Mouse (Mus musculus): ENCODE measurements around the gene Cemip.

The Cemip gene

DNA sequence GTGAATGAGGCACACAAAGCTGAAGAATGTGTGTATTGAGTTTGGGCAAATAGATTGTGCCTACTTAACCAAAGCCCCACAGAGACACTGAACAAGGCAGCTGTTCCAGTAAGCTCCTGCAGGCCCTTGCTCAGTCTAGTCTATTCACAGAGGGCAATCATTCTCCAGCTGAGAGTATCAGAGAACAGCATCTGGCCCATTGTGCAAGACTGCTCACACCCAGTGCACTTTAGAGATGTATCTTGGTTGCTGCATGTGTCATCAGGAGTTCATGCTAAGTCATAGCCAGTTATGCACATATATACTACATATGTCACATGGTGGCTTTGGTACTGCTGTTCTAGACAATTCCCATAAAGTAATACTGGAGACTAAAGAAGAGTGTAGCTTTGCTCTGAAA lies 66.9 kb downstream of the Cemip start:
- no peak for TF ChIP-seq GATA4 (IDR thresholded peaks at IDR 0.05; ENCODE audit: insufficient replicate concordance, low read length)

DNA sequence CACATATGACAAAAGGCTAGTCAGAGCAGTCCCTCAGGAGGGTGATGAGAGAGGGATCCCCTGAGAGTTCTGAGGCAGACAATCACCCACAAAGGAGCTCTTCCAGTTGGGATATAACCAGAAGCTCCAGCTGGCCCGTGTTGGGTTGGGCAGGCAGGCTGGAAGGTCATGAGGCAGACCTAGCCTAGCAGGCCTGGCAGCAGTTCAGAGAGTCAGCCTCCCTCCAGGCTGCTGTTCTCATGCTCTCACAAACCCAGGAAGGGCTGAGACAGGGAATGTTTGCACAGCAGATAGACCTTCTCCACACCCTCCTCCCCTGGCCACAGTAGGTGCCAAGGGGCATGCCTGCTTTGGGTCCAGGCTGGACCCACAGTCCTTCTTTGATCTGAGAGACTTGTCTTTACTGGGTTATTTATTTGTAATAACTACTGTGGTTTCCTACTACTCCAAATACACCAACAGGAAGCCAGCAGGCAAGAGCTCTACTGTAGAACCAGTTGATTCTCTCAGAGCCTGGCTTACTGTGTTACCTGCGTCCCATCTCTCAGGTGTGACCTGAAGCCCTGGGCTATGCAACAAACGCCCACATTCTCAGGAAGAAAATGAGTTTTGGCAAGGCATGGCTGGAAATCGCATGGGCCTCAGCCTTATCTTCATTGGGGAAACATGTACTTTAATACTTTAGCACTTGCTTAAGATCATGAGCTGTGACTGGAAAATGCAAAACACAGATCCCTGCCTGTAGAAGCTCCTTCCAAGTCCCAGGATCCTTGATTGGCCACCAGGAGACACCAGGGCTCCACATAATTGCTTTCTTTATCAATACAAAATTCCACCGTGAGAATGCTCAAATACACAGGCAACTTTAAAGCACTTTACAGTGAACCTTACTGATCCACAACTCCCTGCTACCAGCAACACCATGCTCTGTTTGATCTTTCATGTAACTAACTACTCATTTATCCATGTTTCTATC lies 67.7 kb downstream of the Cemip start:
- TF ChIP-seq GATA4 (IDR thresholded peaks at IDR 0.05; ENCODE audit: insufficient replicate concordance, low read length), result no peak

DNA sequence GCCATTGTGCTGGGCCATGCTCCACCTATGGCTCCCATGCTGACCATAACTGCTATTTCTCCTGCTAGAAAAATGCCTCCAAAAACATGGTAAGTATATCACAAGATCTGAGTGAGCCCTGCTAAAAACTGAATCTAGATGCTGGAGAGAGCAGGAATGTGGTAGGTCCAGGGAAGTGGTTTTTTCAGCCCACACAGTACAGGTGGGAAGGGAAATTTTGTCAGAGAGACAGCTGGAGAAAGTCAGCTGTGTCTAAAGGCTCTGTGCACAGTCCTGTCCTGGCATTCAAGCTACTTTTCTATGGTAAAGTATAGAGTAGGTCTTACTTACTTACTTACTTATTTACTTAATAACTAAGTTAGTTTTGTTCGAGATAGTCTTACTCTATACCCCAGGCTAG lies 71.3 kb downstream of the Cemip start:
- TF ChIP-seq GATA4 (IDR thresholded peaks at IDR 0.05; ENCODE audit: insufficient replicate concordance, low read length), result no peak

DNA sequence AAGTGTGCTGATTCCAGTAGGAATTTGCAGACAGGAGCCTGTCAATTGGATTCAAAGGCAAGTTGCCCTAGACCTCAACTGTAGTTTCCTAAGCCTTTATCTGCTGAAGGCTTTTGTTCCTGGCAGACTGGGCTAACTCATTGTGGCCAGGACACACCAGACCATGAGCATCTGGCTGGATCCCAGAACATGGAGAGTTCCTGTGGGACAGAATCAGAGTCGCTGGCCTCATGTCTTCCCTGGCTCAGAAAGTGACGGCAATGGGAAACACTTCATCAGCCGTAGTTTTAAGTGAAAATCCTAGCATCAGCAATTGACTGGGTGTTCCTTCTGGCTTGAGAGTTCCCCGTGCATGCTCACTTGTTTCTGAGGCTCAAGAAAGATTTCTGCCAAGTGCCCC lies 72.6 kb downstream of the Cemip start:
- TF ChIP-seq GATA4 (IDR thresholded peaks at IDR 0.05; ENCODE audit: insufficient replicate concordance, low read length), result no peak

DNA sequence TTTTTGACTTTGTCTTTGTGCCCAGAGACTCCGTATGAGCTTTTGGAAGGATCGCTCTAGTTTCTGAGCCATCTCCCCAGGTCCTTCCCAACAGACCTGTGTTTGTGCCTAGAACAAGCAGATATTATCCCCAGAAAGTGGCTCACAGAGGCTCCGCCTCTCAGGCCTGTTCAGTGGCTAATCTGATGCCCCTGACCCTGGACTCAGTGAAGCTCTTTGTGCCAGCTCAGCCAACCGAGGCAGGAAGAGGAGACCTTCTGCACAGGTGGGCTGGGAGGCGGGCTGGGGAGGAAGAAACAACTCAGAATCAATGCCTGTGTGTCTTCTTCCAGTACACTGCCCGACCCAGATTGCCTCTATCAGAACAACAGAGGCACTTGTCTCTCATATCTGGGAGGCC lies 81.9 kb downstream of the Cemip start:
- no peak for TF ChIP-seq GATA4 (IDR thresholded peaks at IDR 0.05; ENCODE audit: insufficient replicate concordance, low read length)

DNA sequence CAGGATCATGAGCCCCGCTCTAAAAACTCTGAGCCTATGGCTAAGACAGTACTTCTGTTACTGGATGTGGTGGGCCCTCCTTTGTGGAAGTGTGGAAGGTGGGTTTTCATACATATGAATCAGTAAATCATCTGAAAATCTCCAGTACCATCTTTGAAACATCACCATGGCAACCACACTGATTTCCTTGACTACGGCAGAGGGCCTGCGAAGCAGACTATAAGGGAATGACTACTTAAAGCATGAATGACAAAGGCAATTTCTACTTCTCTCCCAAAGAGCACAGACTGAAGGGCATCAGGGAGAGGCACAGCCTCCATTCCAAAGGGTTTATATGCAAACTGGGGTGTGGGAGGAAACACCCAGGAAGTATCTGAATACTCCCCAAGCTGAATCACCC lies 84.8 kb downstream of the Cemip start:
- no peak for TF ChIP-seq GATA4 (IDR thresholded peaks at IDR 0.05; ENCODE audit: insufficient replicate concordance, low read length)

DNA sequence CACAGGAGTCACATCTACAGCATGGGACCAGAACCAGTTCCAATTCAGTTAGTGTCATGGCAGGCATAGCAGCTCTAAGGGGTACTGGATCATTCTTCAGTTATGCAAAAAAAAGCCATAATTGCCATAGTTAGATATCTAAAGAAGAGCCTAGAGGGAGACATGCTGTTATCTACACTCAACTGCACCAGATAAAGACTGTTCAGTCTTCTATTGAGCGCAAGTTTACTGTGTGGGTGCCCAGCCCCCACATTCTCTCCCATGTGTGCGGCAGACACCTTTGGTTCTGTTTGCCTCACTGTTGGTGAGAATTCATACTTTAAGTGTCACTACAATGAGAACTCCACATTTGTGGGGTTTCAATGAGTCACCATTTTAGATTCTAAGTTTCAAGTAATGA lies 85.6 kb downstream of the Cemip start:
- TF ChIP-seq GATA4 (IDR thresholded peaks at IDR 0.05; ENCODE audit: insufficient replicate concordance, low read length), result no peak

DNA sequence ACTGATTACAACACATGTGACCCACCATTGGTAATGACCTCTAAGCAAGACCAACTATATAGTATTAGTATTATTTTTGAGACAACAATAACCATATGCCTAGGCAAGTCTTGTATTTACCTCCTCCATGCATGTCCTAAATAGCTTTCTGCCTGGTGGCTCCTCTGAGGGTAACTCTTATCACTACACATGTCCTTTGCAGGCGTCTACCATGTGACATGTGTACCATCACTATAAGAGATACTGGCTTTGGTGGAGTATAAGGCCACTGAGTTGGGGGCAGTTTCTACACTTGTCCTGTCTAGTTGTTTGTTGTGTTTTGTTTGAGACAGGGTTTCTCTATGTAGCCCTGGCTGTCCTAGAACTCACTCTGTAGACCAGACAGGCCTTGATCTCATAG lies 86.7 kb downstream of the Cemip start:
- no peak for TF ChIP-seq GATA4 (IDR thresholded peaks at IDR 0.05; ENCODE audit: insufficient replicate concordance, low read length)

DNA sequence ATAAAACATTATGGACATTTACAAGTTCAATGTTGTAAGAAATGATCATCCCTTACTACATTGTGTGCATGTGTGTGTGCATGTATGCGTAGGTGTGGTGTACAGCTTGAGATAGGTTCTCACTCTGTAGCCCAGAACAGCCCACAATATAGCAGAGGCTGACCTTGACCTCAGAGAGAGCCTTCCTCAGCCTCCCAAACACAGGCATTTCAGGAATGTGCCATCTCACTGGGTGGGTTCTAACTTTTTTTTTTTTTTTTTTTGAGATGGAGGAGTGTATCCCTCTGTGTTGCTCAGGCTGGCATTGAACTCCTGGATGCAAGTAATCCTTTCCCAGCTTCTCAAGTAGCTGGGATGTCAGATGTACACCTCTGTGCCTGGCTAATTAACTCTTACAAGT lies 92.0 kb downstream of the Cemip start:
- TF ChIP-seq GATA4 (IDR thresholded peaks at IDR 0.05; ENCODE audit: insufficient replicate concordance, low read length), result no peak

DNA sequence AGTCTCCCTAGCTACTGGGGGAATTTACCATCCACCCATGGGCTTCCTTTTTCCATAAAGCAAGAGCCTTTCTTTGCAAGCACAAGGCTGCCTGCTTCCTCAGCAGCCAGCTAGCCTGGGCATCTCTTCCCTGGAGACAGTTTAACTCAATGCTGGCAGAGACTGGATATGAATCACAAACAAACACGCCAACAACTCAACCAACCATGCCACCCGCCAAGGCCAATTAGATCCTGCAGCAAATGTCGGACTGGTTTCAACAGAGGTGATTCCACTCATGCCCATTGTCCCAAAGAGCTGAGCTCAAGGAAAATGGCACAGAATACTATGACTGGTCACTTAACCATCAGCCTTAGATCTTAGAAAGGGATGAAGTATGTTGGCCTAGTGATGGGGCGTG lies 97.0 kb downstream of the Cemip start:
- TF ChIP-seq GATA4 (IDR thresholded peaks at IDR 0.05; ENCODE audit: insufficient replicate concordance, low read length), result no peak

DNA sequence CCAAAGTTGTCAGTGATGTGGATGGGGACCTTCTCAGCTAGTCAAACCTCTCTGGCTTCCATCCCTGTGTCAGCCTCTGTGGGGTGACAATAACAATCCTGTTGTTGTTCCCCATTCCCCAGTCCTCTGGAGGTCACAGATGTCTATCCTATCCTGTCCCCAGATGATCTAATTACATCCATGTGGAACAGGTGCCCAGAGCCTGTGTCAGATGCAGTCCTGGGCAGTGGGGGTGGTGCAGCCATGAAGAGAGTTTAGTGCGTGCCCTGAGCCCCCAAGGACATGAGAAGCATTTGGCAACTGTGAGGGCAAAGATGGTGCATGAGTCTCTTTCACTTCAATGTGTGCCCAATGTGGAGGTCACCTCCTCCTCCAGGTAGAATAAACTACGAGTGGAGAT lies 100.6 kb downstream of the Cemip start:
- TF ChIP-seq GATA4 (IDR thresholded peaks at IDR 0.05; ENCODE audit: insufficient replicate concordance, low read length), result no peak

DNA sequence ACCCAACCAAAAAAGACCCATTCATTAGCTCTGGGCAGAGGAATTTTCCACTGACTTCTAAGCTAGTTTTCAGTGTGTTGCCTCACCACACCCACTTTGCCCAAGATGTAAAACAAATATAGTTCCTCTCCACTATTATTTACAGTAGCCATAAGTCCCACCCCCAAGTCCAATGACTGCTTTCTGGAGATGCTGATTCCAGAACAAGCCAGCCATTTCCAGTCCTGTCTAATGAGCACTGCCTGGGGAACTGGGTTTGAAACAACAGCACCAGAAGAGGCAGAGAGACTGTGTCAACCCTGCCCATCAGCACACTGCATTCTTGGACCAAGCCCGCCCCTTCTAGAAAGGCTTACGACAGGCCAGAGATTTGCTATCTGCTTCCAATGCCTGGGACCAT lies 103.7 kb downstream of the Cemip start:
- TF ChIP-seq GATA4 (IDR thresholded peaks at IDR 0.05; ENCODE audit: insufficient replicate concordance, low read length), result no peak

DNA sequence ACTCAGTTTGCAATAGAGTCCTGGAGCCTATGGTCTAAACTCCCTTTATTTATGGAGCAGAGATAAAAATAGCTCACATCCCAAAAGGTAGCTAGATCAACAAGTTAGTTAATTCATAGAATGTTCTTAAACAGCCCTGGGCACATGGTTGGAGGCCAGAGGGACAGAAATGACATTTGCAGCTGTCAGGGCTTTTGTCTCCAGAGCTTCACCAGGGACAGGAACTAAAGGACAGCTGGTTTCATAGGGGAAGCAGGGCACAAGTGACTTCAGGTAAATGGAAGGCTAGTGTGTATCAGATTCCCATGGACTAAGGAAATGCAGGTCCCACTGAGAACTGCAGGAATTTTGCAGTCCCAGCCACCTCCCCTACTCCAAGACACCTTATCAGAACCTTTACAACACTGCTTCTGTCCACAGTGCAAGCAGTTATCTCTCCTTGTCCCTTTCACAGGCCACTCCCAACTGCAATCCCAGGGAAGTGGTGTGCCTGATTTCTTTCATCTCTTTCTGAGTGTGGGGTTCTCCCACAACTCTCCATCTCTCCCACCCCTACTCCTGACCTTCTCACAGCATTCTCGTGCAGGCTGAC lies 107.3 kb downstream of the Cemip start:
- no peak for TF ChIP-seq GATA4 (IDR thresholded peaks at IDR 0.05; ENCODE audit: insufficient replicate concordance, low read length)

DNA sequence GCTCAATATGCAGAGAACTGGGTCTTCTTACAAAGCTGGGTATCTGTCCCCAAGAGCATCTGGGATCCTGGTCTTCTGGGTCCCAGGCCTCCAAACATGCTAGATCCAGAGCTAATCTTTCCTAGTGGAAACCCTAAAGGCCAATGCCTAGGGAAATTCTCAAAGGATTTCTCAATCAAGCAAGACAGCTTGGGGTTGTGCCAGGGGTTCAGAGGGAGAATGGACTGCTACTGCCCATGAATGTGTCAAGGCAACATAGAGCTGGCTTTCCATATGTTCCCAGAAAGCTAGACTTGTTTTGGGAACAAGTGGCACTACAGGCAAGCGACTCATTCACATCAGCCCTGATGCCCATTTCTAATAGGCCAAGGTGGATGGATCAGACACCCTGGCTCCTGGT lies 107.9 kb downstream of the Cemip start:
- no peak for TF ChIP-seq GATA4 (IDR thresholded peaks at IDR 0.05; ENCODE audit: insufficient replicate concordance, low read length)

DNA sequence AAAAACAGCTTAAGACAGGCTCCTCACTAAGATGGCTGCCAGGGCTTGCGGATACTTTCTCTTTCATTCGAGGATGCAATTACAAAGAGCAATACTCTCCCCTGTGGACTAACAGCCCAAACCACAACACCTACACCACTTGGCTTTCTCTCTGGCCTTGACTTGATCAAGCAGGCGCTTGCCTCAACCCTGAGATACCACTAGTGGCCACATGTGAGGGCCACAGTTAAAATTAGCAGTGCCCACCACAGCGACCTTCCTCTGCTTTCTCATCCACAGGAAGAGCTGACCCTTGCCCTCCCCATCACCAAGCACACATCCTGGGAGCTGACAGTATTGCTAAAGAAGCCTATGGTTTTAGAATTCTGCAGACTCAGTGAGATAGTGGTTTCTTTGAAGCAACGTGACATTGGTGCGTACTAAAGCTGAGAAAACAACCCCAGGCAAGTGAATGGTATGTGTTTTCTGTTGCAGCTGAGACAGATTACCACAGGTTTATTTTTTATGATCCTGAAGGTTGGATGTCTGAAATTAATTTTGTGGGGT lies 109.8 kb downstream of the Cemip start:
- TF ChIP-seq GATA4 (IDR thresholded peaks at IDR 0.05; ENCODE audit: insufficient replicate concordance, low read length), result no peak

DNA sequence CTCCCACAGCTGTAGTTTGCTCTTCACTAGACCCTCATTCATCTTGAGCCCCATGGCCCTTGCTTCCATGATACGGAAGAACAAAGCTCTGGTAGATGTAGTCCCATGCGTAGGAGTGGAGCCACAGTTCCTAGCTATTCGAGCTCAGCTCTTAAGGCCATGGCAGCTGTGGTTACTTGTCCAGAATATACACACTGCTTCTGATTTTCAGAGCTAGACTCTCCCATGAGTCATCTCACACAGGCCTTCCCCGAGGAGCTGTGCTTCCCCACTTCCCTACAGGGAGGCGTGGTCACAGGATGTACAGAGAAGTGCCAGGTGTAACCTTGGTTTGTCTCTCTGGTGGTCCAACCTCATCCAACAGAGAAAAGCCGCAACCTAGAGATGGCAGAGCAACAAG lies 111.0 kb downstream of the Cemip start:
- TF ChIP-seq GATA4 (IDR thresholded peaks at IDR 0.05; ENCODE audit: insufficient replicate concordance, low read length), result no peak

Measured in liver, adult (tissue).